Mouse (Mus musculus) ovary, postnatal 10 days (tissue): Measurements from ENCODE around the gene Ppt1.

Source experiments
- DNase-seq: peaks from one replicate; pipeline ENCODE4 v3.0.0; 2022; ENCODE audit warnings: low spot score

The Ppt1 gene

GRCm38 (mm10) chr4:122870741-122871140 is 34.7 kb downstream of the Ppt1 start:
- no peak for DNase-seq

GRCm38 (mm10) chr4:122871269-122871668 is 35.2 kb downstream of the Ppt1 start:
- DNase-seq = no peak

GRCm38 (mm10) chr4:122871989-122872388 is 35.9 kb downstream of the Ppt1 start:
- DNase-seq = no peak

- DNase-seq = no peak
Observed at GRCm38 (mm10) chr4:122873003-122873402, 37.0 kb downstream of the Ppt1 start.

- DNase-seq = no peak
Observed at GRCm38 (mm10) chr4:122873512-122873911, 37.5 kb downstream of the Ppt1 start.

- no peak for DNase-seq
Observed at GRCm38 (mm10) chr4:122878333-122879070, 42.5 kb downstream of the Ppt1 start.

- no peak for DNase-seq
Observed at GRCm38 (mm10) chr4:122882544-122882943, 46.5 kb downstream of the Ppt1 start.

- no peak for DNase-seq
Observed at GRCm38 (mm10) chr4:122883294-122883693, 47.3 kb downstream of the Ppt1 start.

- no peak for DNase-seq
Observed at GRCm38 (mm10) chr4:122884051-122884450, 48.0 kb downstream of the Ppt1 start.

- no peak for DNase-seq
Observed at GRCm38 (mm10) chr4:122884481-122885340, 48.7 kb downstream of the Ppt1 start.

- peak; percentile 83 for DNase-seq
Observed at GRCm38 (mm10) chr4:122885768-122886578, 49.9 kb downstream of the Ppt1 start, which contains the start of gene Cap1. Gene Cap1, minus strand, starts transcription at chr4:122886056.

- DNase-seq = no peak
Observed at GRCm38 (mm10) chr4:122886579-122887254, 50.7 kb downstream of the Ppt1 start.

GRCm38 (mm10) chr4:122887336-122887735 is 51.3 kb downstream of the Ppt1 start:
- DNase-seq = no peak

GRCm38 (mm10) chr4:122890881-122891481 is 54.9 kb downstream of the Ppt1 start:
- DNase-seq = peak; percentile 64

- DNase-seq = no peak
Observed at GRCm38 (mm10) chr4:122891597-122891996, 55.6 kb downstream of the Ppt1 start.

- no peak for DNase-seq
Observed at GRCm38 (mm10) chr4:122892157-122892556, 56.1 kb downstream of the Ppt1 start.

- DNase-seq = no peak
Observed at GRCm38 (mm10) chr4:122897750-122898149, 61.7 kb downstream of the Ppt1 start.

- no peak for DNase-seq
Observed at GRCm38 (mm10) chr4:122898313-122898712, 62.3 kb downstream of the Ppt1 start.

GRCm38 (mm10) chr4:122902156-122902555 is 66.1 kb downstream of the Ppt1 start:
- no peak for DNase-seq

- DNase-seq = no peak
Observed at GRCm38 (mm10) chr4:122903709-122904108, 67.7 kb downstream of the Ppt1 start.

GRCm38 (mm10) chr4:122905359-122905758 is 69.3 kb downstream of the Ppt1 start:
- no peak for DNase-seq
